Mouse (Mus musculus): ENCODE results near the gene Lypla2.

The Lypla2 gene

GRCm38 (mm10) chr4:135972556-135972906, at the start of gene Lypla2:
Gene Lypla2, minus strand, starts transcription at chr4:135972626.
- 1% methylated on average over 19 of the region's 19 CpGs for WGBS

- WGBS = under 1% methylated on average over 48 of the region's 48 CpGs
Measured at GRCm38 (mm10) chr4:136021549-136022047, 49.2 kb upstream of the Lypla2 start, which contains the start of gene Eloa. Gene Eloa, minus strand, starts transcription at chr4:136021763.

- under 1% methylated on average over 60 of the region's 62 CpGs for whole genome bisulfite sequencing
Measured at GRCm38 (mm10) chr4:136020743-136021548, 48.5 kb upstream of the Lypla2 start.

GRCm38 (mm10) chr4:136016059-136016602, 43.7 kb upstream of the Lypla2 start:
- 74% methylated on average over 3 of the region's 3 CpGs for WGBS

GRCm38 (mm10) chr4:136010586-136010985, 38.2 kb upstream of the Lypla2 start:
- 75% methylated on average over 4 of the region's 4 CpGs for WGBS

- WGBS = 89% methylated on average over 8 of the region's 8 CpGs
Measured at GRCm38 (mm10) chr4:136008782-136009447, 36.5 kb upstream of the Lypla2 start.

- 92% methylated on average over 3 of the region's 3 CpGs for WGBS
Measured at GRCm38 (mm10) chr4:136006821-136007220, 34.4 kb upstream of the Lypla2 start.

GRCm38 (mm10) chr4:136004921-136005320, 32.5 kb upstream of the Lypla2 start:
- 88% methylated on average over 2 of the region's 2 CpGs for WGBS

- 76% methylated on average over 5 of the region's 5 CpGs for WGBS
Measured at GRCm38 (mm10) chr4:136004107-136004675, 31.8 kb upstream of the Lypla2 start.

GRCm38 (mm10) chr4:135995118-135995517, 22.7 kb upstream of the Lypla2 start:
- WGBS = 87% methylated on average over 4 of the region's 4 CpGs

GRCm38 (mm10) chr4:135993941-135994340, 21.5 kb upstream of the Lypla2 start:
- WGBS = 98% methylated on average over 6 of the region's 6 CpGs

- 53% methylated on average over 9 of the region's 9 CpGs for WGBS
Measured at GRCm38 (mm10) chr4:135987714-135988113, 15.3 kb upstream of the Lypla2 start.

GRCm38 (mm10) chr4:135986943-135987710, 14.7 kb upstream of the Lypla2 start, which contains the start of gene Pithd1:
Gene Pithd1, minus strand, starts transcription at chr4:135987264.
- under 1% methylated on average over 75 of the region's 81 CpGs for WGBS

GRCm38 (mm10) chr4:135986301-135986942, 14.0 kb upstream of the Lypla2 start:
- 5% methylated on average over 23 of the region's 23 CpGs for WGBS

GRCm38 (mm10) chr4:135985769-135986168, 13.3 kb upstream of the Lypla2 start:
- 81% methylated on average over 7 of the region's 7 CpGs for WGBS

- WGBS = 91% methylated on average over 5 of the region's 5 CpGs
Measured at GRCm38 (mm10) chr4:135985193-135985592, 12.8 kb upstream of the Lypla2 start.

- WGBS = 85% methylated on average over 5 of the region's 5 CpGs
Measured at GRCm38 (mm10) chr4:135984556-135984955, 12.1 kb upstream of the Lypla2 start.

GRCm38 (mm10) chr4:135981524-135982063, 9.2 kb upstream of the Lypla2 start:
- WGBS = 18% methylated on average over 7 of the region's 7 CpGs

- WGBS = 91% methylated on average over 5 of the region's 5 CpGs
Measured at GRCm38 (mm10) chr4:135980223-135980622, 7.8 kb upstream of the Lypla2 start.

- 93% methylated on average over 12 of the region's 12 CpGs for WGBS
Measured at GRCm38 (mm10) chr4:135976146-135976545, 3.7 kb upstream of the Lypla2 start.

Measured in cerebral cortex, adult 2 months (tissue).